Mouse (Mus musculus) spleen, adult 2 months (tissue): ENCODE data around the gene Cd2.

Experiments used
- CTCF ChIP-seq: fragments of 200-500 bp; IDR thresholded peaks from 2 replicates; pipeline ENCODE4 v1.5.1; 2011; ENCODE audit warnings: mild to moderate bottlenecking, inconsistent platforms; ENCODE audit not compliant: insufficient read depth, insufficient read length, insufficient replicate concordance; ENCODE audit errors: extremely low read depth
- POLR2A ChIP-seq: fragments of 200-500 bp; IDR thresholded peaks from 2 replicates; pipeline ENCODE4 v1.6.1; 2011; ENCODE audit warnings: low read depth, low read length, inconsistent platforms

DNA sequence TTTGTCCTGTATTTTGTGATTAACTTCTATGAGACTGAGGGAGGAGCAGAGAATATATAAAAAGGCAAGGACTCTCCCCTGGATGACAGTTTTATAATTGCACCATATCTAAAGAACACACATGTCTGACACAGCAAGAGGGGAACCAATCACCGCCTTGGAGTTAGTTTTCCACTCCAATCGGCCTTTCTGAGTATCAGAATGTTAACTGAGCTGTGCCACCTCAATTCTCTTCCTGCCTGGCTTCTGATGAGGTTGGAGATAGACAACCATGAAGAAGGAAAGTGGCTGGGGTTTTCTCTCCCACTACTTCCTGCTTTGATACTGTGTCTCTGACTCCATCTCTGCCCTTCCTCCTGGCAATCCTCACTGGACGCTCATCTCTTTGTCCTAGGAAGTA, 42.5 kb downstream of the Cd2 start:
- TF ChIP-seq CTCF (no peak), POLR2A (no peak)
